Mouse (Mus musculus) kidney, embryonic 16.5 days (tissue): ENCODE measurements around the gene Med4. TPM values are rescaled to one million over a fixed set of nuclear protein-coding genes. Genes with fewer than 3 reads are reported as not detected.
A peak's percentile ranks its signal among the peaks of the same experiment; 100 is the strongest.

ENCODE experiments used
- ATAC-seq: fragments of 200-750 bp; cut with Nextera tagmentation; 2 replicates; pipeline ENCODE4 v1.8.0; 2017; ENCODE audit warnings: moderate TSS enrichment; ENCODE audit not compliant: low FRiP score, low TSS enrichment
- H3K27ac ChIP-seq: fragments of 300-500 bp; sonication (generic); 2 replicates; pipeline ENCODE4 v1.5.1; 2014; ENCODE audit warnings: low read length
- H3K27me3 ChIP-seq: fragments of 300-500 bp; sonication (generic); 2 replicates; pipeline ENCODE4 v1.6.1; 2014; ENCODE audit warnings: low read length, control low read depth, mixed read lengths; ENCODE audit not compliant: insufficient read depth
- H3K36me3 ChIP-seq: fragments of 300-500 bp; sonication (generic); 2 replicates; pipeline ENCODE4 v1.6.1; 2014; ENCODE audit warnings: low read length, control low read depth, mixed read lengths; ENCODE audit not compliant: insufficient read depth
- H3K4me1 ChIP-seq: fragments of 300-500 bp; sonication (generic); 2 replicates; pipeline ENCODE4 v1.6.1; 2014; ENCODE audit warnings: low read length, control low read depth, mixed read lengths; ENCODE audit not compliant: insufficient read depth
- H3K4me2 ChIP-seq: fragments of 300-500 bp; sonication (generic); replicated peaks from 2 replicates; pipeline ENCODE4 v1.6.1; 2014; ENCODE audit warnings: low read depth, low read length
- H3K4me3 ChIP-seq: fragments of 300-500 bp; sonication (generic); 2 replicates; pipeline ENCODE4 v1.5.1; 2014; ENCODE audit warnings: mild to moderate bottlenecking, low read length
- H3K9ac ChIP-seq: fragments of 300-500 bp; sonication (generic); replicated peaks from 2 replicates; pipeline ENCODE4 v1.6.1; 2014; ENCODE audit warnings: low read length
- H3K9me3 ChIP-seq: fragments of 300-500 bp; sonication (generic); 2 replicates; pipeline ENCODE4 v1.6.1; 2016; ENCODE audit warnings: low read length, control low read depth
- WGBS: fragments of 180-500 bp; shearing (Covaris S2); extraction: QIAGEN DNeasy Blood & Tissue Kit; methylation state at CpG from one replicate; pipeline ENCODE4 v1.1.7; 2014; 5-methylcytosine and 5-hydroxymethylcytosine counted together
- polyA plus RNA-seq: library from polyadenylated mRNA; unstranded; fragments of >200 nt; fragmentation: Nextera tagmentation; extraction: Ambion mirVana; gene quantifications from 2 replicates; pipeline ENCODE4 v1.2.1, GENCODE M21; 2015

Gene Med4
- polyA plus RNA-seq, 1 experiment from 2014 or later = 93.2 TPM

DNA sequence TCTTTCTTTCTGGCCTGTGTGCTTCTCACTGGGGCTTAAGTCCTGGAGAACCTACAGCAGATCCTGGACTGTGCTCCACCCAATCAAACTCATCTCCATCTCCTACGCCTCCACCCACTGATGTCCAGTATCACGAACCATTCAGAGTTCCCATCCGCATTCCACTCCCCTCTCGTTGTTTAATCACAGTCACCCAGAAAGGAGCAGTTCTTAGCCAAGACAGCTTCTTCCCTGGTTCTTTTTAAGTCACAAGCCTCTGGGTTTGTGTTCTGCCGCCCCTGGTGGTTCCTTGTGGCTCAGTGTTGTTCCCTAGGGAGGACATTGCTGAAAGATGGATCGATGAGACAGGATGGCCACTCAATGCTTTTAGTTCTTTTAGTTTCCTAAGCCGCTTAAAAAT lies 14.1 kb upstream of the Med4 start:
- WGBS = 79% methylated on average over 7 of the region's 7 CpGs
- no peak for ATAC-seq

GRCm38 (mm10) chr14:73501283-73501682 lies 8.5 kb upstream of the Med4 start:
- WGBS = 89% methylated on average over 9 of the region's 9 CpGs
- peaks cover 6% of the 10 kb centered on the region; the same call in 1 of the 2 replicates for H3K4me1 ChIP-seq
- H3K4me2 ChIP-seq = no peak overlapping the region
- no peaks in the 10 kb centered on the region for H3K27me3 ChIP-seq
- H3K4me3 ChIP-seq = no peak overlapping the region
- no peak overlapping the region for H3K9ac ChIP-seq
- no peak for ATAC-seq
- H3K27ac ChIP-seq = no peak overlapping the region
- no peaks in the 10 kb centered on the region for H3K36me3 ChIP-seq
- H3K9me3 ChIP-seq = no peaks in the 10 kb centered on the region

More for the DNA sequence above, 14.1 kb upstream of the Med4 start:
- H3K27ac ChIP-seq = no peak overlapping the region
- H3K4me2 ChIP-seq = no peak overlapping the region
- no peaks in the 10 kb centered on the region for H3K27me3 ChIP-seq
- no peaks in the 10 kb centered on the region for H3K36me3 ChIP-seq
- H3K4me1 ChIP-seq = no peaks in the 10 kb centered on the region
- no peak overlapping the region for H3K4me3 ChIP-seq
- H3K9ac ChIP-seq = no peak overlapping the region
- H3K9me3 ChIP-seq = peaks cover 3% of the 10 kb centered on the region; the same call in 1 of the 2 replicates

- WGBS = 68% methylated on average over 6 of the region's 6 CpGs
- Histone ChIP-seq H3K4me3 (no peak overlapping the region), H3K9ac (no peak overlapping the region), H3K4me2 (no peak overlapping the region), H3K27ac (no peak overlapping the region), H3K9me3 (no peaks in the 10 kb centered on the region), H3K36me3 (no peaks in the 10 kb centered on the region), H3K27me3 (no peaks in the 10 kb centered on the region), H3K4me1 (peaks cover 6% of the 10 kb centered on the region; the same call in 1 of the 2 replicates)
- no peak for ATAC-seq
These were observed 8.1 kb upstream of the Med4 start for GRCm38 (mm10) chr14:73501721-73502120.

DNA sequence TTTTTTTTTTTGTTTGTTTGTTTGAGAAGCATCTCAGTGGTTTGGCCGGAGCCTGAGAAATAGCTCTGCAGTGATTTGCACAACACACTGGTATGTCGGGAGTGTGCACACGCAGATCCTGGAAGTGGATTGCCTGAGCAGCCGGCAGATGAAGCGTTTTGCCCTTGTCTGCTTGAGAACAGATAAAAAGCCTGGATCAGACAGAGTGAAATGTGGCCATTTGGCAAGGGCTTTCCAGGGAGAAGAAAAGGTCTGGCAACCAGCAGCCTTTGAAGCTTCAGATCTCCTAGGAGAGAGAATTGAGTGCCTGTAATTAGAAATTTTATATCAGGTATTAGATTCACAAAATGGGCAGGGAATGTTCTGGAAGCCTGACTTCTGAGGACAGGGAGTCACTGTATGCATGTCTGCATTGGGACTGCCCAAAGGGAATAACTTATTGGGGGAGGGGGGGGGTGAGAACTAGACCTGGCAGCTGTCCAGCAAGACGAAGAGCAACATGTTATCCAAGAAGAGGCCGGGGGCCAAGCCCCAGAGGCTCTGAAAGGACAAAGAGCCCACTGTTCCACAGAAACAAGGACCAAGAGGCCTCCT lies 7.1 kb upstream of the Med4 start:
- Histone ChIP-seq H3K9ac (no peak overlapping the region), H3K4me2 (no peak overlapping the region), H3K4me3 (no peak overlapping the region), H3K27me3 (no peaks in the 10 kb centered on the region), H3K9me3 (no peaks in the 10 kb centered on the region), H3K27ac (peak overlapping the region; percentile 45; the same call in 1 of the 2 replicates), H3K4me1 (peaks cover 6% of the 10 kb centered on the region; the same call in 1 of the 2 replicates), H3K36me3 (no peaks in the 10 kb centered on the region)
- ATAC-seq = peak; percentile 40; the same call in 1 of the 2 replicates
- 20% methylated on average over 7 of the region's 7 CpGs for WGBS

DNA sequence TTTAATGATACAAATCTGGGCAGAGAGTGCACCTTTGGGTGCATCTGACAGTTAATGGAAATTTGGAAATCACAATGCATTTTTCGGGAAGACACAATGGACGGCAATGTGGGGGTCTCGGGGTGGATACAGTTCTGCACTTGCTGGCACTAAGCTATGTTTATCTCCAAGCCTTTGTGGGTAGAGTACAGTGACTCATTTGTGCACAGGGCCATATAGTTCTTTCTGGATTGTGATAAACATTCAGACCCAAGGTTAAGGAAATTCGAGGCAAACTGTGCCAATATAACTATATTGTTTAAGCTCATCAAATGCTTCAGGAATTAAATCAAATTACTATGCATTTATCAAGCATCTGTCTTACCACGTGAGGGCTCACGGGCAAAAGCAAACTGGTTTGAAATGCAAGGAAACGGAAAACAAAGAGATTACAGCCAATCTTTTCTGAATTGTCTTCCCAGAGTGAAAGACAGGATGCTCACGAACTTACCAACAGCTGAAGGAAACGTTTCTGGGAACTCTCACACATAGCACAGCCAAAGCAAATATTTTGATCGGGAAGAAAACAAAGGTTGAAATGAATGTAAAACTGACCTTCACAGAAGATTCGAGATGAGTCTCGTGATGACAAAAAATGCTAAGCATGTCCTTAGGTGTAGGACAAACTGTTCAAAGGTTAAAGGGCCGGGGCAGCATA lies 6.4 kb upstream of the Med4 start:
- H3K27ac ChIP-seq = peak overlapping the region; percentile 45; the same call in 1 of the 2 replicates
- H3K9ac ChIP-seq = no peak overlapping the region
- no peak overlapping the region for H3K4me2 ChIP-seq
- H3K9me3 ChIP-seq = no peaks in the 10 kb centered on the region
- no peak for ATAC-seq
- no peak overlapping the region for H3K4me3 ChIP-seq
- H3K4me1 ChIP-seq = peaks cover 6% of the 10 kb centered on the region; the same call in 1 of the 2 replicates
- WGBS = 59% methylated on average over 13 of the region's 13 CpGs
- no peaks in the 10 kb centered on the region for H3K36me3 ChIP-seq
- H3K27me3 ChIP-seq = no peaks in the 10 kb centered on the region

DNA sequence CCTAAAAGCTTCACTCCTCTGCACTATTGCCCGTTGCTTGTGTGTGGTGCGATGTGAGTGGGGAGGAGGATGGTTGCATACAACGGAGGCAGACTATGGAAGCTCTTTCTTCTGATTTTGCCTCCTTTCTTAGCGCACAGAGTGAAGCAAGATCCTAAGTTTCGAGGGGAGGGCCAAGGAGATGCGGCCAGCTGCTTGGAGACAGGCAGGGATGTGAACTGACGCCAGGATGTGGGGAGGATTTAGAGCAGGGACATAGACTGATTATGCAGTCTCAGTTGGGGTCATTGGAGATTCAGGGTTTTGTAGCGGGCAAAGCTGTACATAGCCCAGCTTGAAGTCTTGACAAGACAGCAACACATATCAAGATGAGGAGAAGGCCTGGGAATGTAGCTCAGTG lies 3.5 kb upstream of the Med4 start:
- no peak overlapping the region for H3K4me3 ChIP-seq
- H3K9me3 ChIP-seq = no peaks in the 10 kb centered on the region
- WGBS = 69% methylated on average over 8 of the region's 8 CpGs
- no peak overlapping the region; the same call in 1 of the 2 replicates for H3K9ac ChIP-seq
- H3K27me3 ChIP-seq = no peaks in the 10 kb centered on the region
- H3K36me3 ChIP-seq = no peaks in the 10 kb centered on the region
- H3K27ac ChIP-seq = no peak overlapping the region
- H3K4me2 ChIP-seq = no peak overlapping the region
- no peak for ATAC-seq
- H3K4me1 ChIP-seq = peaks cover 14% of the 10 kb centered on the region

DNA sequence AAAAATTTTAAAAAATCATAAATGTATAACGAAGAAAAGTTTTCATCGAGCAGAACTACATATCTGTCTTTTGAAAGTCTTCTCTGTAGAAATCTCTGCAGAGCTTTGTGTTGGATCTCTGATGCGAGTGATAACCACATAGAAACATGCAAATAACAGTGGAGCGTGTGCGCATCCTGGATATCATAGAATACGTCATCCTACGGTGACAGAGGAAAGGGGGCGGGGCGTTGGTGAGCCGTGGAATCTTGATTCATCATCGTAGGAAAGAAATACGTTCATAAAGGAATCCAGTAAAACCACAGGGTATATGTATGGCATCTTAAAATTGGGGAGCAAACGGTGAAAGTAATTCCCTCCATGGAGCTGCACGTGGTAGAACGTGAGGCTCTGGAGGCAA lies 2.6 kb upstream of the Med4 start:
- no peak overlapping the region for H3K27ac ChIP-seq
- no peak overlapping the region for H3K4me2 ChIP-seq
- no peak overlapping the region for H3K9ac ChIP-seq
- H3K27me3 ChIP-seq = no peaks in the 10 kb centered on the region
- no peak overlapping the region for H3K4me3 ChIP-seq
- peaks cover 4% of the 10 kb centered on the region; the same call in 1 of the 2 replicates for H3K36me3 ChIP-seq
- no peak for ATAC-seq
- H3K9me3 ChIP-seq = no peaks in the 10 kb centered on the region
- 90% methylated on average over 15 of the region's 15 CpGs for WGBS
- H3K4me1 ChIP-seq = peaks cover 14% of the 10 kb centered on the region

DNA sequence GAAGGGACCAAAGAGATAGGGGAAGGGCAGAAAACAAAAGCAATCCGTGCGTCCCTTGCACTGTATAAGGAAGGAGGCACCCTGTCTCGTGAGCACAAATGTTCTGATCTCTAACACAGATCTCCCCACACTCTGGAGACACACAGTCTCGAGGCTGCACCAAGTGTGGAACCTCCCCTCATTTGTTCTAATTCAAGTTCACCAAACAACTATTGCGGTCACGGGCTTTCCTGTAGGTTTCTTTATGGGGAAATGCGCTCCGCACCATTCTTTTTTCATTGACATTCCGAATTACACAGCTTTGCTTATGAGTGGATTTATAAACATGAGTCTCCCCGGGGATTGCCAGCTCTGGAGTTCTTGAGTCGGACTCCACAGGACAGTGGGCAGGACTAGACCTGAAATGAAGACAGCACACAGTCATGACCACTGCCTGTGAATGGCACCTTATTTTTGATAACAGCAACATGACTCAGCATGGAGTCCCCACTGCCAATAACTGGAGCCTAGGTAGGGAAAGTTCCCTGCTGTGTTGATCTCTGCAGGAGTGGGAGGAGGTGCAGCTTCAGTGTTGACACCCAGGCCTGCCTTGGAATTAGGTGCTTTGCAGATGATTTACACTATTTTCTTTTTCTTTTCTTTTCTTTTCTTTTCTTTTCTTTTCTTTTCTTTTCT lies 2.0 kb upstream of the Med4 start:
- no peak for ATAC-seq
- Histone ChIP-seq H3K9ac (no peak overlapping the region), H3K36me3 (peaks cover 4% of the 10 kb centered on the region), H3K9me3 (no peaks in the 10 kb centered on the region), H3K4me1 (peaks cover 12% of the 10 kb centered on the region), H3K27me3 (no peaks in the 10 kb centered on the region), H3K27ac (no peak overlapping the region), H3K4me2 (no peak overlapping the region), H3K4me3 (no peak overlapping the region)
- 70% methylated on average over 11 of the region's 11 CpGs for WGBS

GRCm38 (mm10) chr14:73508630-73509395 lies 1.0 kb upstream of the Med4 start:
- H3K4me1 ChIP-seq = peaks cover 8% of the 10 kb centered on the region
- H3K9ac ChIP-seq = no peak overlapping the region
- no peak overlapping the region for H3K4me3 ChIP-seq
- ATAC-seq = no peak
- whole genome bisulfite sequencing = 91% methylated on average over 6 of the region's 6 CpGs
- no peak overlapping the region for H3K27ac ChIP-seq
- peaks cover 4% of the 10 kb centered on the region for H3K36me3 ChIP-seq
- H3K9me3 ChIP-seq = no peaks in the 10 kb centered on the region
- H3K4me2 ChIP-seq = no peak overlapping the region
- H3K27me3 ChIP-seq = no peaks in the 10 kb centered on the region
